20 mouse cellular contexts compared by ENCODE assay signal in the genomic region with DNA sequence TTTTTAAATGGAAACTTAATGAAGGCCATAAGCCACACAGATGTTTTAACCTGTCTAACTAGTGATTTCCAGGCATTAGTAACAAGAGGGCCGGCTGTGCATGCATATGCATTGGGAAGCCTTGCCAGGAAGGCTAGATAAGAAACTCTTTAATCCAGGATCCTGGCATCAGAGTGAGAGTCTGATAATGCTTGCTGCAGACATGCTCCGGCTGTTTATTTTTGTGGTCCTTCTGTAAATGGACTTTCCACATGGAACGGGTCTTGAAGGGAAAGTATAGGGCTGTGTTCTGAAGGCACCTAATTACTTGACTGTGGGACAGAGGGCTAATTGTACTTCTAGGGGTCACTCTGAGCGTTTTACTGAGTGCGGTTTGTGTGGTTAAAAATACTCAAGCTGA.
DNase-seq lines count a peak whose midpoint lies in the region; ATAC-seq and TF ChIP-seq lines count a peak whose summit lies in the region.
"Had no signal": no experiment of that assay in that cellular context is flagged by ENCODE, and none has a peak within 500 bp of the region (broad histone marks: within the 10 kb centered on the region; RNA-seq: fewer than 3 reads in every experiment).

No protein-coding gene starts in this region.

- H3K4me2 ChIP-seq in heart, embryonic 16.5 days (ENCODE audit: low read depth, low read length), result no peak overlapping the region
- H3K4me2 ChIP-seq in neural tube, embryonic 13.5 days, result no peak overlapping the region
- H3K4me2 ChIP-seq in stomach, postnatal 0 days (replicated peaks; ENCODE audit: low read depth), result no peak overlapping the region
- H3K4me2 ChIP-seq: embryonic facial prominence, embryonic 15.5 days; heart, embryonic 11.5 days had no signal

- H3K27ac ChIP-seq in heart, embryonic 16.5 days (ENCODE audit: low read length), result peak overlapping the region; percentile 50
- no peak overlapping the region for H3K27ac ChIP-seq in neural tube, embryonic 13.5 days (replicated peaks)
- H3K27ac ChIP-seq in stomach, postnatal 0 days (replicated peaks), result no peak overlapping the region
- no peak overlapping the region for H3K27ac ChIP-seq in midbrain, embryonic 10.5 days (replicated peaks)
- H3K27ac ChIP-seq: embryonic facial prominence, embryonic 15.5 days had no signal

- 16% methylated on average over 5 of the region's 5 CpGs for WGBS in heart, embryonic 16.5 days
- 52% methylated on average over 5 of the region's 5 CpGs for WGBS in neural tube, embryonic 13.5 days
- 43% methylated on average over 5 of the region's 5 CpGs for WGBS in stomach, postnatal 0 days
- WGBS in midbrain, embryonic 10.5 days, result 79% methylated on average over 5 of the region's 5 CpGs

- H3K4me1 ChIP-seq in heart, embryonic 16.5 days (ENCODE audit: control insufficient read depth, insufficient read depth, low read length), result peaks cover 23% of the 10 kb centered on the region
- H3K4me1 ChIP-seq in neural tube, embryonic 13.5 days (replicated peaks), result peaks cover 10% of the 10 kb centered on the region; the same call in 1 of the 2 replicates
- H3K4me1 ChIP-seq in stomach, postnatal 0 days (replicated peaks; ENCODE audit: control insufficient read depth, insufficient read depth), result no peaks in the 10 kb centered on the region
- H3K4me1 ChIP-seq in midbrain, embryonic 10.5 days, result no peaks in the 10 kb centered on the region
- H3K4me1 ChIP-seq: embryonic facial prominence, embryonic 15.5 days had no signal

- H3K4me3 ChIP-seq in heart, embryonic 16.5 days (ENCODE audit: low read length), result no peak overlapping the region
- no peak overlapping the region for H3K4me3 ChIP-seq in neural tube, embryonic 13.5 days
- no peak overlapping the region for H3K4me3 ChIP-seq in stomach, postnatal 0 days (ENCODE audit: low read depth, low read length)
- H3K4me3 ChIP-seq in midbrain, embryonic 10.5 days, result no peak overlapping the region
- H3K4me3 ChIP-seq: embryonic facial prominence, embryonic 15.5 days had no signal

- H3K9ac ChIP-seq in heart, embryonic 16.5 days (ENCODE audit: low read length), result no peak overlapping the region
- H3K9ac ChIP-seq in neural tube, embryonic 13.5 days, result no peak overlapping the region
- H3K9ac ChIP-seq in stomach, postnatal 0 days (ENCODE audit: low read length), result no peak overlapping the region
- H3K9ac ChIP-seq: embryonic facial prominence, embryonic 15.5 days had no signal

- no peaks in the 10 kb centered on the region for H3K9me3 ChIP-seq in heart, embryonic 16.5 days (replicated peaks; ENCODE audit: control insufficient read depth, low read length)
- no peaks in the 10 kb centered on the region for H3K9me3 ChIP-seq in neural tube, embryonic 13.5 days
- H3K9me3 ChIP-seq in stomach, postnatal 0 days (ENCODE audit: control insufficient read depth, low read length), result no peaks in the 10 kb centered on the region
- H3K9me3 ChIP-seq in midbrain, embryonic 10.5 days (replicated peaks), result no peaks in the 10 kb centered on the region
- H3K9me3 ChIP-seq: embryonic facial prominence, embryonic 15.5 days had no signal

- no peak for TF ChIP-seq EP300 in stomach, postnatal 0 days (optimal IDR thresholded peaks at IDR 0.05)

- no peaks in the 10 kb centered on the region for H3K27me3 ChIP-seq in heart, embryonic 16.5 days (ENCODE audit: control insufficient read depth, insufficient read depth, low read length)
- H3K27me3 ChIP-seq in neural tube, embryonic 13.5 days, result no peaks in the 10 kb centered on the region
- H3K27me3 ChIP-seq in stomach, postnatal 0 days (ENCODE audit: control insufficient read depth, insufficient read depth, low read length), result no peaks in the 10 kb centered on the region
- no peaks in the 10 kb centered on the region for H3K27me3 ChIP-seq in midbrain, embryonic 10.5 days (ENCODE audit: low read depth, poor library complexity, severe bottlenecking)
- H3K27me3 ChIP-seq: CH12.LX; embryonic facial prominence, embryonic 15.5 days had no signal

- no peak for TF ChIP-seq CTCF in stomach, postnatal 0 days (IDR thresholded peaks at IDR 0.05; ENCODE audit: low read depth)

- 0 out of 2 replicates have a peak, but pooled peaks have one; percentile 34 for ATAC-seq in heart, embryonic 16.5 days (replicated peaks; ENCODE audit: extremely low read depth, insufficient read depth, low FRiP score)
- ATAC-seq in neural tube, embryonic 13.5 days (ENCODE audit: low read depth), result 0 out of 2 replicates have a peak, but pooled peaks have one; percentile 23
- no peak for ATAC-seq in stomach, postnatal 0 days (ENCODE audit: low FRiP score, low TSS enrichment)
- ATAC-seq: hindbrain, embryonic 16.5 days; midbrain, embryonic 16.5 days had no signal

- H3K36me3 ChIP-seq in heart, embryonic 16.5 days (ENCODE audit: control insufficient read depth, insufficient read depth), result 0 out of 2 replicates have a peak, but pooled peaks cover 4% of the 10 kb centered on the region
- no peaks in the 10 kb centered on the region for H3K36me3 ChIP-seq in neural tube, embryonic 13.5 days
- no peaks in the 10 kb centered on the region for H3K36me3 ChIP-seq in stomach, postnatal 0 days (ENCODE audit: control insufficient read depth, insufficient read depth, low read length)
- no peaks in the 10 kb centered on the region for H3K36me3 ChIP-seq in midbrain, embryonic 10.5 days
- H3K36me3 ChIP-seq: embryonic facial prominence, embryonic 15.5 days had no signal

- peak; percentile 11 for DNase-seq in embryo, embryonic 11 days
- no peak for DNase-seq in embryo, embryonic 10 days (ENCODE audit: low spot score)
- no peak for DNase-seq in heart, postnatal 4 days
- no peak for DNase-seq in neural tube, embryonic 10.5 days (ENCODE audit: extremely low spot score, low spot score)
- no peak for DNase-seq in stomach, postnatal 0 days (ENCODE audit: low spot score)
- DNase-seq in midbrain, embryonic 10.5 days (ENCODE audit: low spot score), result no peak
- DNase-seq: adrenal gland, postnatal 25 days; cerebellum, postnatal 10 days; gastrocnemius, postnatal 25 days; kidney, adult 2 months; kidney, postnatal 4 days; right cerebral cortex, postnatal 25 days; thymus, postnatal 4 days had no signal
